Mouse (Mus musculus): ENCODE measurements around the gene Kcnj12. TPM values are rescaled to one million over a fixed set of nuclear protein-coding genes. Genes with fewer than 3 reads are reported as not detected.

The Kcnj12 gene
- polyA plus RNA-seq, 1 experiment from 2014 or later, result 0.16 TPM

GRCm38 (mm10) chr11:61021676-61022549, 451 bp upstream of the Kcnj12 start:
- no peak for ATAC-seq (replicated peaks; ENCODE audit: low FRiP score)

DNA sequence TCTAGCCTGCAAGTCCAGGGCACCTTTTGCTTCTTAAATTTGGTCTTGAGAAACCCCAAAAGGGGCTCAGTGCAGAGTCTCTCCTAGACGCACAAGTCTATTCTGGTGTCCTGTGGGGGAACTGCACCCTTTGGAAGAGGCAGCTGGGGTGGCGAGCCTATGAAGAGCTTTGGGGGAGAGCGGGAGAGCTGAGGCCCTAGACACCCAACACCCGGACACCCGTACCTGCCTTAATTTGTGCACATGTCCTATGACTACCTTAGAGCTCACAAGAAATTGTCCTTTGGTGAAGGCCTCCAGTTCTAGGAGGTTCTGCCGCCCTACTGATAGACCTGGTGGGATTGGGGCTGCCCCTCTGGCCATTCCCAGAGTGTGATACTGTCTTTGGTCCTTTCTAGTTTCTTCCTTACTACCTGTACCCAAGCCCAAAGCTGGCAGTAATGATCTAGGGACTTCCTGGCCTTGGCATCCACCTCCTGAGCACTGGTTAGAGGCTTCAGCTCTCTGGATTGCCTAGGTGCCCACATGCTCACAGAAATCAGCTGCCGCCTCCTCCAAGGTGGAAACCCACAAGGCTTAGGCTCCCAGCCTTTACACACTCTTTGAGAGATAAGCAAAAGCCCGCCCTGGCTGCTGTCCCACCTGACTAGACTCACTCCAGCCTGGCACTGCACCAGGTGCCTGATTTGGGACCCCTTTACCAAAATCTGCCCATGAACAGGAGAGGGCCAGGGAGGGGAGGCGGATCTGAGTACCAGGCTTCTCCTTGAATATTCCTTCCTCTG, 1.2 kb downstream of the Kcnj12 start:
- H3K9me3 ChIP-seq (ENCODE audit: control insufficient read depth, low read length), result no peaks in the 10 kb centered on the region
- no peaks in the 10 kb centered on the region for H3K36me3 ChIP-seq (ENCODE audit: control insufficient read depth, insufficient read depth, low read length)
- DNase-seq (ENCODE audit: low spot score), result no peak
- peak overlapping the region; percentile 88; the same call in 1 of the 2 replicates for H3K4me2 ChIP-seq (ENCODE audit: low read depth, low read length, severe bottlenecking)
- WGBS, result 59% methylated on average over 9 of the region's 9 CpGs
- H3K4me1 ChIP-seq (replicated peaks; ENCODE audit: control insufficient read depth, insufficient read depth, low read length), result peaks cover 6% of the 10 kb centered on the region
- no peak for ATAC-seq (replicated peaks; ENCODE audit: low FRiP score)
- no peak overlapping the region for H3K4me3 ChIP-seq (ENCODE audit: low read depth, low read length)
- peaks cover 44% of the 10 kb centered on the region for H3K27me3 ChIP-seq (ENCODE audit: control insufficient read depth, insufficient read depth, low read length)
- no peak overlapping the region for H3K9ac ChIP-seq (ENCODE audit: low read length)
- H3K27ac ChIP-seq (ENCODE audit: low read depth, low read length), result no peak overlapping the region

More at GRCm38 (mm10) chr11:61021676-61022549, 451 bp upstream of the Kcnj12 start:
- H3K9ac ChIP-seq (ENCODE audit: low read length), result no peak overlapping the region
- H3K4me3 ChIP-seq (ENCODE audit: low read depth, low read length), result peak overlapping the region; percentile 42
- H3K4me1 ChIP-seq (replicated peaks; ENCODE audit: control insufficient read depth, insufficient read depth, low read length), result peaks cover 10% of the 10 kb centered on the region
- H3K9me3 ChIP-seq (ENCODE audit: control insufficient read depth, low read length), result no peaks in the 10 kb centered on the region
- H3K36me3 ChIP-seq (ENCODE audit: control insufficient read depth, insufficient read depth, low read length), result no peaks in the 10 kb centered on the region
- peaks cover 44% of the 10 kb centered on the region for H3K27me3 ChIP-seq (ENCODE audit: control insufficient read depth, insufficient read depth, low read length)
- DNase-seq (ENCODE audit: low spot score), result no peak
- peak overlapping the region; percentile 88 for H3K4me2 ChIP-seq (ENCODE audit: low read depth, low read length, severe bottlenecking)
- H3K27ac ChIP-seq (ENCODE audit: low read depth, low read length), result no peak overlapping the region
- under 1% methylated on average over 67 of the region's 68 CpGs for WGBS

DNA sequence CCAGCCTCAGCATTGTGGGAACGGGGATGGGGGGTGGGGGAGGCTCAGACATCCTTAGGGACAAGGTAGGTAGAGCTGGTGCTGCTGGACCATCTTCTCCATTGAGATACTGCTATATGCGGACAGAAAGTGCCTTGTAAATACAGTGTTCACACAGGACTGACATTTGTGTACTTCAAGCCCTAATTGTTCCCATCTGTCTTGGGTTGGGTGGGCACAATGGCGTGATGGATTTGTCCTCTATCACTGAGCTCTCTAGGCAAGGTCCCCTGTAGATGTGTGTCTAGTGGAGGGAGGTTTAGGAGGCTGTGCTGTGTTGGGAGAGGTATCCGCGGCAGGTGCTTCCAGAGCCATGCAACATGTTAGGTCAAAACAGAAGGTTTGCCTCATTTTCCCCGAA, 2.0 kb downstream of the Kcnj12 start:
- DNase-seq (ENCODE audit: low spot score) (no peak), ATAC-seq (replicated peaks; ENCODE audit: low FRiP score) (no peak)
- no peak overlapping the region for H3K4me3 ChIP-seq (ENCODE audit: low read depth, low read length)
- WGBS, result 77% methylated on average over 6 of the region's 6 CpGs
- no peaks in the 10 kb centered on the region for H3K36me3 ChIP-seq (ENCODE audit: control insufficient read depth, insufficient read depth, low read length)
- no peak overlapping the region for H3K4me2 ChIP-seq (ENCODE audit: low read depth, low read length, severe bottlenecking)
- no peak overlapping the region for H3K9ac ChIP-seq (ENCODE audit: low read length)
- no peaks in the 10 kb centered on the region for H3K9me3 ChIP-seq (ENCODE audit: control insufficient read depth, low read length)
- H3K4me1 ChIP-seq (replicated peaks; ENCODE audit: control insufficient read depth, insufficient read depth, low read length), result peaks cover 6% of the 10 kb centered on the region
- H3K27me3 ChIP-seq (ENCODE audit: control insufficient read depth, insufficient read depth, low read length), result peaks cover 44% of the 10 kb centered on the region
- H3K27ac ChIP-seq (ENCODE audit: low read depth, low read length), result no peak overlapping the region

DNA sequence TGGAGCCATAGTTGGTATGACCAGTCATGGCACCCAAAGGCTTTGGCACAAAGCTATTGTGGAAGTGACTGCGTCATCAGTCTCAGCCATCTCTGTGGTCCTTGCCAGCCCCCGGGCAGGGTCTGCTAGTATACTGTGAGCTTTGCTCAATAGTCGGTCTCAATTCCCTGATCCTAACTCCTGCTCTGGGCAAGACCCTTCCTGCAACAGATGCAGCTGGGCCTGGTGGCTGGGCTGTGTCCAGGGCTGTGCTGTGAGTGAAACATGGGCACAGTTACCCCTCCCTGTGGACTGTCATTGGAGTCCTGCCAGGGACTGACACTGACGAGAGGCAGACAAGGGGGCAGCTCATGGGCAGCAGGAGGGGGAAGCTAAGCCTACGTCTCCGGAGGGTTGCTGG, 2.6 kb downstream of the Kcnj12 start:
- no peak for DNase-seq (ENCODE audit: low spot score)
- Histone ChIP-seq H3K4me3 (ENCODE audit: low read depth, low read length) (no peak overlapping the region), H3K4me1 (replicated peaks; ENCODE audit: control insufficient read depth, insufficient read depth, low read length) (peaks cover 6% of the 10 kb centered on the region), H3K27ac (ENCODE audit: low read depth, low read length) (no peak overlapping the region), H3K9ac (ENCODE audit: low read length) (no peak overlapping the region), H3K9me3 (ENCODE audit: control insufficient read depth, low read length) (no peaks in the 10 kb centered on the region), H3K4me2 (ENCODE audit: low read depth, low read length, severe bottlenecking) (no peak overlapping the region), H3K27me3 (ENCODE audit: control insufficient read depth, insufficient read depth, low read length) (peaks cover 44% of the 10 kb centered on the region), H3K36me3 (ENCODE audit: control insufficient read depth, insufficient read depth, low read length) (no peaks in the 10 kb centered on the region)
- 64% methylated on average over 6 of the region's 6 CpGs for WGBS
- no peak for ATAC-seq (replicated peaks; ENCODE audit: low FRiP score)

GRCm38 (mm10) chr11:61025594-61025993, 3.2 kb downstream of the Kcnj12 start:
- Histone ChIP-seq H3K4me3 (ENCODE audit: low read depth, low read length) (no peak overlapping the region), H3K9me3 (ENCODE audit: control insufficient read depth, low read length) (no peaks in the 10 kb centered on the region), H3K27me3 (ENCODE audit: control insufficient read depth, insufficient read depth, low read length) (peaks cover 43% of the 10 kb centered on the region), H3K36me3 (ENCODE audit: control insufficient read depth, insufficient read depth, low read length) (no peaks in the 10 kb centered on the region), H3K4me1 (replicated peaks; ENCODE audit: control insufficient read depth, insufficient read depth, low read length) (peaks cover 6% of the 10 kb centered on the region), H3K9ac (ENCODE audit: low read length) (no peak overlapping the region), H3K27ac (ENCODE audit: low read depth, low read length) (no peak overlapping the region), H3K4me2 (ENCODE audit: low read depth, low read length, severe bottlenecking) (no peak overlapping the region)
- no peak for ATAC-seq (replicated peaks; ENCODE audit: low FRiP score)
- DNase-seq (ENCODE audit: low spot score), result no peak
- 77% methylated on average over 7 of the region's 7 CpGs for WGBS

DNA sequence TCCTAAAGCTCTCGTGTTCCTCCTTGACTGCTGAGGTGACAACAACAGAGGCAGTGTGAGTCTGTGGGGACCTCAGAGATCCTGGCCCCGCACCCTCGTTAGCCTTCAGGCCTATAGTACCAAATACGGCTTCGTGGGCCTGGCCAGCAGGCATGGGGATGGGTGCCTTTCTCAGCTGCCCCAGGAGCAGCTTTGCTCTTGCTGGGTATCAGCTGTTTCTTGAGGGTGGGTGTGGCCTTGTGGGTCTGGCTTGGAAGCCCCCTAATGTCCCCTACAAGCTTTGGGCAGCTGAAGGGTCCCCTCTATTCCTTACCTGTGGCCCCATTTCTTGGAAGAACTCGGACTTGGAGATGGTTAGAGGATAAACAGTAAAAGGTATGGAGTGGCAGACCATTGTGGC, 4.0 kb downstream of the Kcnj12 start:
- H3K9ac ChIP-seq (ENCODE audit: low read length), result no peak overlapping the region
- DNase-seq (ENCODE audit: low spot score), result no peak
- no peak overlapping the region for H3K27ac ChIP-seq (ENCODE audit: low read depth, low read length)
- ATAC-seq (replicated peaks; ENCODE audit: low FRiP score), result no peak
- H3K36me3 ChIP-seq (ENCODE audit: control insufficient read depth, insufficient read depth, low read length), result no peaks in the 10 kb centered on the region
- H3K4me2 ChIP-seq (ENCODE audit: low read depth, low read length, severe bottlenecking), result no peak overlapping the region
- H3K4me3 ChIP-seq (ENCODE audit: low read depth, low read length), result no peak overlapping the region
- 76% methylated on average over 6 of the region's 6 CpGs for WGBS
- peaks cover 6% of the 10 kb centered on the region for H3K4me1 ChIP-seq (replicated peaks; ENCODE audit: control insufficient read depth, insufficient read depth, low read length)
- H3K9me3 ChIP-seq (ENCODE audit: control insufficient read depth, low read length), result no peaks in the 10 kb centered on the region
- peaks cover 35% of the 10 kb centered on the region for H3K27me3 ChIP-seq (ENCODE audit: control insufficient read depth, insufficient read depth, low read length)

- ATAC-seq (replicated peaks; ENCODE audit: low FRiP score) (no peak), DNase-seq (ENCODE audit: low spot score) (no peak)
- Histone ChIP-seq H3K27me3 (ENCODE audit: control insufficient read depth, insufficient read depth, low read length) (peaks cover 27% of the 10 kb centered on the region), H3K4me3 (ENCODE audit: low read depth, low read length) (no peak overlapping the region), H3K9me3 (ENCODE audit: control insufficient read depth, low read length) (no peaks in the 10 kb centered on the region), H3K9ac (ENCODE audit: low read length) (no peak overlapping the region), H3K4me1 (replicated peaks; ENCODE audit: control insufficient read depth, insufficient read depth, low read length) (peaks cover 6% of the 10 kb centered on the region), H3K4me2 (ENCODE audit: low read depth, low read length, severe bottlenecking) (no peak overlapping the region), H3K27ac (ENCODE audit: low read depth, low read length) (no peak overlapping the region), H3K36me3 (ENCODE audit: control insufficient read depth, insufficient read depth, low read length) (no peaks in the 10 kb centered on the region)
- 91% methylated on average over 4 of the region's 4 CpGs for WGBS
Observed at GRCm38 (mm10) chr11:61027160-61027559, 4.8 kb downstream of the Kcnj12 start.

DNA sequence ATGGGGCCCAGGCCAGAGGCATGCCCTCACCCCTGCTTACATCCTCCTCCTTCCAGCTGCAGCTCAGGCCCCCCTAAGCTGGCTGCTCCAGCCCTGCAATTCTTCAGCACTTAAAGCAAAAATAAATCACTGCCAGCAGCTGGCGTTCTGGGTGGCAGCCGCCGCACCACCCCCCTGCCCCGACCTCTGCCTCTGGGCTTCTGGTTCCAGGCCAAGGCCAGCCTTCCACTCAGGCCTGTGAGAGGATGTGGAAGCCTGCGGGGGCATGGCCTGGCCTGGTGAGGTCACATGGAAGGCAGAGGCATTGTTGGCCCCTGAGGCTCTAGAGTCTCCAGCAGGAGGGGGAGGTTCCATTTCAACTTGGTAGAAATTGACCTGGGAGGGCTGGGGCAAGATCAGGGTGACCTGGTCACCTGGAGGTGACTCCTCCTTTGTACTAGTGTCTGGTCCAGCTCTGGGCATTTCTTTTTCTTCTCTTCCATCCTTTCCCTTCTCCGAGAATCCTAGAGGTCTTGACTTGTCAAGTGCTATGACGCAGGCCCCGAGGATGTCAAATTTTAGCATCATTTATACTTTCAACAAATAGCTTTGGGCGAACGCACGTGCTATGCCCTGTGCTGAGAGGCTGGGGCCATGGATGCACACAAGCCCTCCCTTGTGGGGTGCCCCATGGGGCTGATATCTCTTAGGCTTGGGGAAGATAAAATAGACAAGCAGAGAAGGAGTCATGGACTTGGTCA, 6.0 kb downstream of the Kcnj12 start:
- Histone ChIP-seq H3K36me3 (ENCODE audit: control insufficient read depth, insufficient read depth, low read length) (no peaks in the 10 kb centered on the region), H3K9ac (ENCODE audit: low read length) (no peak overlapping the region), H3K4me3 (ENCODE audit: low read depth, low read length) (no peak overlapping the region), H3K4me2 (ENCODE audit: low read depth, low read length, severe bottlenecking) (no peak overlapping the region), H3K4me1 (replicated peaks; ENCODE audit: control insufficient read depth, insufficient read depth, low read length) (no peaks in the 10 kb centered on the region), H3K27me3 (ENCODE audit: control insufficient read depth, insufficient read depth, low read length) (peaks cover 15% of the 10 kb centered on the region), H3K9me3 (ENCODE audit: control insufficient read depth, low read length) (no peaks in the 10 kb centered on the region), H3K27ac (ENCODE audit: low read depth, low read length) (no peak overlapping the region)
- WGBS, result 74% methylated on average over 11 of the region's 11 CpGs
- DNase-seq (ENCODE audit: low spot score), result no peak
- ATAC-seq (replicated peaks; ENCODE audit: low FRiP score), result no peak
